Mouse (Mus musculus): ENCODE results near the gene B4galt5. TPM values are rescaled to one million over a fixed set of nuclear protein-coding genes. Genes with fewer than 3 reads are reported as not detected.

Gene B4galt5
- polyA plus RNA-seq, 1 experiment from 2014 or later = 115 TPM

DNA sequence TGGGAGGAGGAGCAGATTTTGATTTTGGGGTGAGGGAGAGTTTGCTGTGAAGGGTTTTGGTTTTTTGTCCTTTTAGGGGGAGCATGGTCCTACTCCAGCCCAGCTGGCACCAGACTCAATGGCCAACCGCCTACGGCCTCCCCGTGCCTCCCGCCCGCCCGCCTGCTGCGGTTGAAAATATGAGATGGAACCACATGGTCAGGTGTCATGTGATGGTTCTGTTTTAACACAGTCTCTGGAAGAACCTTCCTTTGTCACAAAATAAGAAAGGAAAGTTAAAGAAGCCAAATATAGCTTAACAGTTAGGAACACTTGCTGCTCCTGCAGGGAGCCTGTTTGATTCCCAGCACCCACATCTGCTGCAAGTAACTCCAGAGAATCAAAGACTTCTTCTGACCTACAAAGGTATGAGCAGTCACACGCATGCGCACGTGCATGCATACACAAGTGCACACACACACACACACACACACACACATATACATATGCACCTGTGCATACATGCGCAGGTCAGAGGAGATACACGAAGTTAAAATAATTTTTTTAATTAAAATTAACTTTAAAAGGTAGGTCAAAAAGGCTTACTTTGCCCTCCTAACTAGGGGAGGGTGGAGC lies 25.3 kb upstream of the B4galt5 start:
- 95% methylated on average over 12 of the region's 12 CpGs for WGBS (ENCODE audit: missing documents)
- H3K36me3 ChIP-seq (ENCODE audit: inconsistent target) = no peaks in the 10 kb centered on the region
- no peaks in the 10 kb centered on the region for H3K79me2 ChIP-seq (ENCODE audit: inconsistent target)
- no peak overlapping the region for H3K4me3 ChIP-seq (ENCODE audit: inconsistent target)
- peak overlapping the region; percentile 90 for H3K27ac ChIP-seq

GRCm38 (mm10) chr2:167373266-167373665 lies 24.3 kb upstream of the B4galt5 start:
- 91% methylated on average over 5 of the region's 5 CpGs for WGBS (ENCODE audit: missing documents)
- H3K79me2 ChIP-seq (ENCODE audit: inconsistent target) = no peaks in the 10 kb centered on the region

GRCm38 (mm10) chr2:167371506-167371905 lies 22.5 kb upstream of the B4galt5 start:
- Histone ChIP-seq H3K4me3 (ENCODE audit: inconsistent target) (no peak overlapping the region), H3K79me2 (ENCODE audit: inconsistent target) (no peaks in the 10 kb centered on the region; the same call in 1 of the 2 replicates)
- 100% methylated on average over 2 of the region's 2 CpGs for WGBS (ENCODE audit: missing documents)

More at GRCm38 (mm10) chr2:167373266-167373665, 24.3 kb upstream of the B4galt5 start:
- H3K27ac ChIP-seq = no peak overlapping the region
- H3K4me3 ChIP-seq (ENCODE audit: inconsistent target) = no peak overlapping the region
- no peaks in the 10 kb centered on the region for H3K36me3 ChIP-seq (ENCODE audit: inconsistent target)

GRCm38 (mm10) chr2:167368328-167368727 lies 19.3 kb upstream of the B4galt5 start:
- H3K4me3 ChIP-seq (ENCODE audit: inconsistent target) = peak overlapping the region; percentile 7; the same call in 1 of the 2 replicates
- no peaks in the 10 kb centered on the region for H3K36me3 ChIP-seq (ENCODE audit: inconsistent target)
- peak overlapping the region; percentile 94 for H3K27ac ChIP-seq
- H3K79me2 ChIP-seq (ENCODE audit: inconsistent target) = peaks cover 8% of the 10 kb centered on the region; the same call in 1 of the 2 replicates
- WGBS (ENCODE audit: missing documents) = 2% methylated on average over 5 of the region's 9 CpGs

More at GRCm38 (mm10) chr2:167371506-167371905, 22.5 kb upstream of the B4galt5 start:
- no peaks in the 10 kb centered on the region for H3K36me3 ChIP-seq (ENCODE audit: inconsistent target)
- no peak overlapping the region for H3K27ac ChIP-seq

DNA sequence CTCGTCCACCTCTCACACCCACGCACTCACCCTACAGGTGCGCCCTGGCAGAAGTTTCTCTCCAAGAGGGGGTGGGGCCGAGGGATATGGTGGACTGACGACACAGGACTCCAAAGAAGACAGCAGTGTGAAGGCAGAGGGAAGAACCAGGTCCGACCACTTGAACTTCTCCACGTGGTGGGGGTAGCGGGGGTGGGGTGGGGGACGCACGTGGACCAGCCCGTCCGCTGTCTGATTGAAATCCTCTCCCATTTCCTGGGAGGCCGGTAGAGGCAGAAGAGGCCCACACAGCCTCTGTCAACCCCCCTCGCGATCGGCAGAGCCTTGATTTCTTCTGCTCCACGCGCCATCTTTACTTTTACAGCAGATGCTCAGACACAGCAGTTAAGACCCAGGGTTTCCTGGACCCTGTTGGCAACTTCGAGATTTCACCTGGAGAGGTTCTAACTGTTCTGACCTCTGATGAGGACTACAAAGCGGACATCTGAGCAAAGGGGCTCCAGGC lies 18.8 kb upstream of the B4galt5 start:
- Histone ChIP-seq H3K4me3 (ENCODE audit: inconsistent target) (peak overlapping the region; percentile 7; the same call in 1 of the 2 replicates), H3K27ac (peak overlapping the region; percentile 94), H3K36me3 (ENCODE audit: inconsistent target) (no peaks in the 10 kb centered on the region), H3K79me2 (ENCODE audit: inconsistent target) (peaks cover 8% of the 10 kb centered on the region; the same call in 1 of the 2 replicates)
- WGBS (ENCODE audit: missing documents) = 9% methylated on average over 15 of the region's 20 CpGs

DNA sequence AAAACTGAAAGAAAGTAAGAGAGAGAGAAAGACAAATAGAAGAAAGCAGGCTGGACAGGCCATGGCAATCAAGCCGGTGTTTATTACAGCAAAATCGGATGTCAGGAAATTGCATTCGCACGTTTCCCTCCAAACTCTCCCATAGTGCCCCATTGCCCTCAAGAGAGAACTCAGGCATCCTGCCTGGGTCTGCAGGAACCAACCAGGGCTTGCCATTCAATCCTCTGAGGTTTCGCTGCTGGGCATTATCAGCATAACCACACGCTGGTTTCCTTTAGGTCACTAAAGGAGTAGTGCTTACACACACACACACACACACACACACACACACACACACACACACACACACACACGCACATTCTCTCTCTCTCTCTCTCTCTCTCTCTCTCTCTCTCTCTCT lies 18.3 kb upstream of the B4galt5 start:
- H3K27ac ChIP-seq = peak overlapping the region; percentile 94
- 7% methylated on average over 6 of the region's 7 CpGs for WGBS (ENCODE audit: missing documents)
- H3K36me3 ChIP-seq (ENCODE audit: inconsistent target) = no peaks in the 10 kb centered on the region
- H3K79me2 ChIP-seq (ENCODE audit: inconsistent target) = peaks cover 8% of the 10 kb centered on the region; the same call in 1 of the 2 replicates
- no peak overlapping the region; the same call in 1 of the 2 replicates for H3K4me3 ChIP-seq (ENCODE audit: inconsistent target)

DNA sequence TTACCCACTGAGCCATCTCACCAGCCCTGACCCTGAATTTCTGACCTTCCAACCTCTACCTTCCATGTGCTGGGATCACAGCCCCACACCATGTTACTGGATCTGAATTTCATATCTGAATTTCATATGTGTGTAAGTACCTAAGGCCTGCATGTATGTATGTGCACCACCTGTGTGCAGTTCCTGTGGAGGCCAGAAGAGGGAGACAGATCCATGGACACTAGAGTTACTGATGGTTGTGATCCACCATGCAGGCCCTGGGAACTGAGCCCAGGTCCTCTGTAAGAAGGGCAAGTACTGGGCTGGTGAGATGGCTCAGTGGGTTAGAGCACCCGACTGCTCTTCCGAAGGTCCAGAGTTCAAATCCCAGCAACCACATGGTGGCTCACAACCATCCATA lies 16.1 kb upstream of the B4galt5 start:
- no peaks in the 10 kb centered on the region for H3K36me3 ChIP-seq (ENCODE audit: inconsistent target)
- no peak overlapping the region for H3K27ac ChIP-seq
- no peak overlapping the region for H3K4me3 ChIP-seq (ENCODE audit: inconsistent target)
- peaks cover 28% of the 10 kb centered on the region for H3K79me2 ChIP-seq (ENCODE audit: inconsistent target)
- WGBS (ENCODE audit: missing documents) = no CpG with 5 or more reads among the region's 2 CpGs

- H3K79me2 ChIP-seq (ENCODE audit: inconsistent target) = peaks cover 38% of the 10 kb centered on the region
- H3K27ac ChIP-seq = no peak overlapping the region
- H3K4me3 ChIP-seq (ENCODE audit: inconsistent target) = no peak overlapping the region
- 84% methylated on average over 9 of the region's 9 CpGs for WGBS (ENCODE audit: missing documents)
- no peaks in the 10 kb centered on the region for H3K36me3 ChIP-seq (ENCODE audit: inconsistent target)
Measured at GRCm38 (mm10) chr2:167363272-167364045, 14.5 kb upstream of the B4galt5 start.

DNA sequence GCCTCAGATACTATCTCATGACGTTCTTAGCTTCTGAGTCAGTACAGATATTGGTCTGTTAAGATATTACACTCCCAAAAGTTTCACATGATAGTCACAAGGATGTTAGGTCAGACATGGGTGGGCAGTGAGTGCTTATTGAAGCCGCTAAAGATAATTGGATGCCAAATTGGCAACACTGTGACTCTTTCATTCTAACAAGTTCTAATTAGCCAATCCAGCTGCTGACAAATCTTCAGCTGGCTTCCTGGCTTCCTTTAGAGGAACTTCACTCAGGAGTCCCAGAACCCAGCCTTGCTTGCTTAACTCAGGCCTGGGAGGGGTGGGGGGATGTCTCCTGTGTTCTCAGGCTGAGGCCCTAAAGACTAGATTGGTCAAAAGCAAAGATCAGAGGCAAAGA lies 9.5 kb upstream of the B4galt5 start:
- H3K27ac ChIP-seq = peak overlapping the region; percentile 97
- no peaks in the 10 kb centered on the region for H3K36me3 ChIP-seq (ENCODE audit: inconsistent target)
- H3K79me2 ChIP-seq (ENCODE audit: inconsistent target) = peaks cover 39% of the 10 kb centered on the region
- WGBS (ENCODE audit: missing documents) = 14% methylated on average over 2 of the region's 2 CpGs
- peak overlapping the region; percentile 50; the same call in 1 of the 2 replicates for H3K4me3 ChIP-seq (ENCODE audit: inconsistent target)

DNA sequence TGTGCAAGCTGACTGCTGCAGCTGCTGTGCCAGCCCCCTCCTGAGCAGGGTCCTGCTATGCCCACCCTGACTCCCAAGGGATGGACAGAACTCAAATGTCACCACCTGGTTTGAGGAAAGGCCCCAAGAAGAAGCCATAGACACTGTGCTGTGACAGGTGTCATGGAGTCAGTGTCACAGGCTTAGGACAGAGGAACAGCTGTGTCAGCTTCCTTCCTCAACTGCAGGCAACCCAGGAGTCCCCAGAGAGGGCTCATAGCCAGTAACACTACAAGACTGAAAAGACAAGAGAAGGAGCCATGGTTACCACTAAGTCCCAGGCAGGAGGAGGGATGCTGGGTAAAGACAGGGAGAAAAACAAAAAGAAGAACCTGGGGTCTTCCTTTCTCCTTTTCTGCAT lies 7.9 kb upstream of the B4galt5 start:
- H3K79me2 ChIP-seq (ENCODE audit: inconsistent target) = peaks cover 38% of the 10 kb centered on the region
- H3K27ac ChIP-seq = peak overlapping the region; percentile 97

GRCm38 (mm10) chr2:167354611-167355165 lies 5.7 kb upstream of the B4galt5 start:
- H3K27ac ChIP-seq = no peak overlapping the region
- WGBS (ENCODE audit: missing documents) = 96% methylated on average over 9 of the region's 9 CpGs
- no peak overlapping the region for H3K4me3 ChIP-seq (ENCODE audit: inconsistent target)
- peaks cover 16% of the 10 kb centered on the region for H3K79me2 ChIP-seq (ENCODE audit: inconsistent target)
- no peaks in the 10 kb centered on the region for H3K36me3 ChIP-seq (ENCODE audit: inconsistent target)

More for the DNA sequence above, 7.9 kb upstream of the B4galt5 start:
- Histone ChIP-seq H3K36me3 (ENCODE audit: inconsistent target) (no peaks in the 10 kb centered on the region), H3K4me3 (ENCODE audit: inconsistent target) (no peak overlapping the region)

DNA sequence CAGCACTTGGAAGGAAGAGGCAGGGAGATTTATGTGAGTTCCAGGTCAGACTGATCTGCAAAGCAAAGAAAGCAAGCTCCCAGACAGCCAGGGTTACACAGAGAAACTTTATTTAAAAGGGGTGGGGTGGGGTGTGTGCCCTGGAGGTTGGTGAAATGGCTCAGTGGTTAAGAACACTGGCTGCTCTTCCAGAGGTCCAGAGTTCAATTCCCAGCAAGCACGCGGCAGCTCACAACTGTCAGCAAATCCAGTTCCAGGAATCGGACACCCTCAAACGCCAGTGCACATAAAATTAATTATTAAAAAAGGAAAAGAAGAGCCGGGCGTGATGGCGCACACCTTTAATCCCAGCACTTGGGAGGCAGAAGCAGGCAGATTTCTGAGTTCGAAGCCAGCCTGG lies 5.1 kb upstream of the B4galt5 start:
- 98% methylated on average over 7 of the region's 8 CpGs for WGBS (ENCODE audit: missing documents)
- Histone ChIP-seq H3K36me3 (ENCODE audit: inconsistent target) (no peaks in the 10 kb centered on the region), H3K79me2 (ENCODE audit: inconsistent target) (peaks cover 10% of the 10 kb centered on the region; the same call in 1 of the 2 replicates), H3K27ac (0 out of 2 replicates have a peak overlapping the region, but pooled peaks have one; percentile 98), H3K4me3 (ENCODE audit: inconsistent target) (no peak overlapping the region)

GRCm38 (mm10) chr2:167352496-167352895 lies 3.5 kb upstream of the B4galt5 start:
- Histone ChIP-seq H3K36me3 (ENCODE audit: inconsistent target) (no peaks in the 10 kb centered on the region), H3K4me3 (ENCODE audit: inconsistent target) (no peak overlapping the region), H3K27ac (peak overlapping the region; percentile 98), H3K79me2 (ENCODE audit: inconsistent target) (peaks cover 20% of the 10 kb centered on the region)
- 36% methylated on average over 6 of the region's 6 CpGs for WGBS (ENCODE audit: missing documents)

GRCm38 (mm10) chr2:167351371-167351951 lies 2.5 kb upstream of the B4galt5 start:
- Histone ChIP-seq H3K36me3 (ENCODE audit: inconsistent target) (no peaks in the 10 kb centered on the region), H3K27ac (peak overlapping the region; percentile 98), H3K4me3 (ENCODE audit: inconsistent target) (no peak overlapping the region), H3K79me2 (ENCODE audit: inconsistent target) (peaks cover 31% of the 10 kb centered on the region)
- 3% methylated on average over 9 of the region's 9 CpGs for WGBS (ENCODE audit: missing documents)

All from macrophage (primary cell).